Mouse (Mus musculus) embryonic facial prominence, embryonic 14.5 days (tissue): ENCODE data around the gene Capn1. TPM values are rescaled to one million over a fixed set of nuclear protein-coding genes. Genes with fewer than 3 reads are reported as not detected.

ENCODE experiments used
- ATAC-seq: fragments of 200-750 bp; cut with Nextera tagmentation; 2 replicates; pipeline ENCODE4 v1.8.0; 2017; ENCODE audit warnings: low read depth, moderate number of reproducible peaks, moderate TSS enrichment
- DNase-seq: peaks from one replicate; pipeline ENCODE4 v3.0.0-alpha.2; 2015; ENCODE audit warnings: low spot score
- H3K27ac ChIP-seq: fragments of 300-500 bp; sonication (generic); replicated peaks from 2 replicates; pipeline ENCODE4 v1.5.1; 2014; ENCODE audit warnings: low read depth, mild to moderate bottlenecking, low read length, moderate library complexity
- H3K27me3 ChIP-seq: fragments of 300-500 bp; sonication (generic); replicated peaks from 2 replicates; pipeline ENCODE4 v1.6.1; 2014; ENCODE audit warnings: low read length; ENCODE audit not compliant: control insufficient read depth, insufficient read depth
- H3K36me3 ChIP-seq: fragments of 300-500 bp; sonication (generic); 2 replicates; pipeline ENCODE4 v1.6.1; 2014; ENCODE audit warnings: low read length, mixed read lengths; ENCODE audit not compliant: control insufficient read depth, insufficient read depth
- H3K4me1 ChIP-seq: fragments of 300-500 bp; sonication (generic); 2 replicates; pipeline ENCODE4 v1.6.1; 2014; ENCODE audit warnings: antibody characterized with exemption, low read length; ENCODE audit not compliant: control insufficient read depth, insufficient read depth
- H3K4me2 ChIP-seq: fragments of 300-500 bp; sonication (generic); 2 replicates; pipeline ENCODE4 v1.6.1; 2014; ENCODE audit warnings: low read depth, mild to moderate bottlenecking, low read length, moderate library complexity, mixed read lengths
- H3K4me3 ChIP-seq: fragments of 300-500 bp; sonication (generic); 2 replicates; pipeline ENCODE4 v1.5.1; 2014; ENCODE audit warnings: low read depth, mild to moderate bottlenecking, low read length
- H3K9ac ChIP-seq: fragments of 300-500 bp; sonication (generic); 2 replicates; pipeline ENCODE4 v1.6.1; 2014; ENCODE audit warnings: low read depth, mild to moderate bottlenecking, low read length, moderate library complexity, mixed read lengths
- H3K9me3 ChIP-seq: fragments of 300-500 bp; sonication (generic); 2 replicates; pipeline ENCODE4 v1.6.1; 2016; ENCODE audit warnings: low read length; ENCODE audit not compliant: control insufficient read depth
- WGBS: fragments of 180-500 bp; shearing (Covaris S2); extraction: QIAGEN DNeasy Blood & Tissue Kit; methylation state at CpG from one replicate; pipeline ENCODE4 v1.1.7; 2014; 5-methylcytosine and 5-hydroxymethylcytosine counted together
- polyA plus RNA-seq: library from polyadenylated mRNA; unstranded; fragments of >200 nt; fragmentation: Nextera tagmentation; extraction: Ambion mirVana; gene quantifications from 2 replicates; pipeline ENCODE4 v1.2.1, GENCODE M21; 2014

The Capn1 gene
- polyA plus RNA-seq, 1 experiment from 2014 or later = 16.8 TPM

- H3K27me3 ChIP-seq = no peaks in the 10 kb centered on the region
- no peak overlapping the region for H3K4me3 ChIP-seq
- ATAC-seq (no peak), DNase-seq (no peak)
- 0 out of 2 replicates have a peak, but pooled peaks cover 3% of the 10 kb centered on the region for H3K4me1 ChIP-seq
- peaks cover 89% of the 10 kb centered on the region for H3K36me3 ChIP-seq
- H3K27ac ChIP-seq = no peak overlapping the region
- no peak overlapping the region for H3K9ac ChIP-seq
- H3K4me2 ChIP-seq = no peak overlapping the region
- WGBS = 95% methylated on average over 11 of the region's 11 CpGs
- no peaks in the 10 kb centered on the region for H3K9me3 ChIP-seq
Measured at GRCm38 (mm10) chr19:5950218-5950617, 65.5 kb downstream of the Capn1 start.

- ATAC-seq (no peak), DNase-seq (no peak)
- Histone ChIP-seq H3K4me2 (no peak overlapping the region), H3K27ac (peak overlapping the region; percentile 3; the same call in 1 of the 2 replicates), H3K36me3 (peaks cover 64% of the 10 kb centered on the region), H3K9ac (no peak overlapping the region), H3K27me3 (no peaks in the 10 kb centered on the region), H3K9me3 (no peaks in the 10 kb centered on the region), H3K4me3 (no peak overlapping the region), H3K4me1 (peaks cover 3% of the 10 kb centered on the region; the same call in 1 of the 2 replicates)
- WGBS = 73% methylated on average over 8 of the region's 8 CpGs
Measured at GRCm38 (mm10) chr19:5945891-5946290, 69.8 kb downstream of the Capn1 start.

- Histone ChIP-seq H3K27ac (no peak overlapping the region; the same call in 1 of the 2 replicates), H3K27me3 (no peaks in the 10 kb centered on the region), H3K4me2 (no peak overlapping the region), H3K36me3 (peaks cover 55% of the 10 kb centered on the region), H3K4me3 (no peak overlapping the region), H3K9me3 (no peaks in the 10 kb centered on the region), H3K9ac (no peak overlapping the region), H3K4me1 (peaks cover 8% of the 10 kb centered on the region; the same call in 1 of the 2 replicates)
- 69% methylated on average over 7 of the region's 7 CpGs for WGBS
- ATAC-seq (peak; percentile 30), DNase-seq (peak; percentile 74)
Measured at GRCm38 (mm10) chr19:5945027-5945426, 70.7 kb downstream of the Capn1 start.

- DNase-seq (no peak), ATAC-seq (no peak)
- Histone ChIP-seq H3K27ac (peak overlapping the region; percentile 22; the same call in 1 of the 2 replicates), H3K4me3 (no peak overlapping the region), H3K27me3 (no peaks in the 10 kb centered on the region), H3K36me3 (peaks cover 46% of the 10 kb centered on the region), H3K4me1 (peaks cover 8% of the 10 kb centered on the region; the same call in 1 of the 2 replicates), H3K9me3 (no peaks in the 10 kb centered on the region), H3K9ac (no peak overlapping the region), H3K4me2 (no peak overlapping the region)
- 66% methylated on average over 8 of the region's 8 CpGs for WGBS
Measured at GRCm38 (mm10) chr19:5944145-5944544, 71.6 kb downstream of the Capn1 start.

GRCm38 (mm10) chr19:5943404-5943803 lies 72.3 kb downstream of the Capn1 start:
- no peak for DNase-seq

DNA sequence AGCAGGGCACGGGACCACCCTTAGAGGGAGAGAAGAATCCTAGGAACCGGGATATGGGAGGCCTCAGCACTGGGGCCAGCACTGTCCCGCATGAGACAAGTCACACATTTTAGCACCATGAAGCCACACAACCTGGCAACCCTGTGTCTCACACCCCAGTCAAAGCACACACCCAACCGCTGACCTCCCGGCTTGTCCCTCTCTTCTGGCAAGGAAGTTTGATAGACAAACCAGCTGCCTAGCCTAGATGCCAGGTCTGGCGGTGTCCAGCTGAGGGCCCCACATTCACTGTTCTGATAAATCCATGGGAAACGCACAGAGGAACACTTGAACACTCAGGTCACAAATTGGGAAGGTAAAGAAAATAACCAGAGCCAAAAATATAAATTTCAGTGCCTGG lies 73.1 kb downstream of the Capn1 start:
- ATAC-seq (no peak), DNase-seq (no peak)
- Histone ChIP-seq H3K27ac (no peak overlapping the region), H3K9me3 (no peaks in the 10 kb centered on the region), H3K9ac (no peak overlapping the region), H3K4me1 (peaks cover 13% of the 10 kb centered on the region), H3K4me3 (no peak overlapping the region), H3K36me3 (peaks cover 32% of the 10 kb centered on the region), H3K27me3 (no peaks in the 10 kb centered on the region), H3K4me2 (no peak overlapping the region)
- WGBS = 88% methylated on average over 7 of the region's 7 CpGs

More at GRCm38 (mm10) chr19:5943404-5943803, 72.3 kb downstream of the Capn1 start:
- Histone ChIP-seq H3K4me2 (no peak overlapping the region), H3K36me3 (peaks cover 40% of the 10 kb centered on the region), H3K4me1 (peaks cover 8% of the 10 kb centered on the region; the same call in 1 of the 2 replicates), H3K4me3 (no peak overlapping the region), H3K27me3 (no peaks in the 10 kb centered on the region), H3K9me3 (no peaks in the 10 kb centered on the region), H3K9ac (no peak overlapping the region), H3K27ac (no peak overlapping the region)
- 92% methylated on average over 15 of the region's 15 CpGs for WGBS
- ATAC-seq = no peak

GRCm38 (mm10) chr19:5940656-5941055 lies 75.0 kb downstream of the Capn1 start:
- H3K9ac ChIP-seq = no peak overlapping the region
- H3K27ac ChIP-seq = peak overlapping the region; percentile 75
- peaks cover 16% of the 10 kb centered on the region for H3K36me3 ChIP-seq
- peaks cover 16% of the 10 kb centered on the region for H3K4me1 ChIP-seq
- ATAC-seq (no peak), DNase-seq (no peak)
- no peak overlapping the region for H3K4me2 ChIP-seq
- no peak overlapping the region for H3K4me3 ChIP-seq
- 88% methylated on average over 10 of the region's 10 CpGs for WGBS
- H3K27me3 ChIP-seq = no peaks in the 10 kb centered on the region
- H3K9me3 ChIP-seq = no peaks in the 10 kb centered on the region

- H3K4me1 ChIP-seq = peaks cover 20% of the 10 kb centered on the region
- H3K36me3 ChIP-seq = peaks cover 13% of the 10 kb centered on the region
- H3K9me3 ChIP-seq = no peaks in the 10 kb centered on the region
- ATAC-seq (peak; percentile 82), DNase-seq (peak; percentile 89)
- no peak overlapping the region for H3K9ac ChIP-seq
- WGBS = 45% methylated on average over 4 of the region's 4 CpGs
- H3K27ac ChIP-seq = peak overlapping the region; percentile 75
- H3K4me3 ChIP-seq = no peak overlapping the region
- no peak overlapping the region for H3K4me2 ChIP-seq
- H3K27me3 ChIP-seq = no peaks in the 10 kb centered on the region
Measured at GRCm38 (mm10) chr19:5940173-5940572, 75.5 kb downstream of the Capn1 start.

GRCm38 (mm10) chr19:5939715-5940114 lies 76.0 kb downstream of the Capn1 start:
- WGBS = 64% methylated on average over 5 of the region's 5 CpGs
- H3K4me1 ChIP-seq = peaks cover 22% of the 10 kb centered on the region
- H3K4me3 ChIP-seq = no peak overlapping the region
- H3K9ac ChIP-seq = no peak overlapping the region
- ATAC-seq = no peak
- H3K4me2 ChIP-seq = no peak overlapping the region
- no peaks in the 10 kb centered on the region for H3K9me3 ChIP-seq
- peak overlapping the region; percentile 75 for H3K27ac ChIP-seq
- DNase-seq = no peak
- H3K36me3 ChIP-seq = peaks cover 9% of the 10 kb centered on the region
- no peaks in the 10 kb centered on the region for H3K27me3 ChIP-seq
